Mouse (Mus musculus) limb, embryonic 15.5 days (tissue): Measurements from ENCODE around the gene Lipi. TPM values are rescaled to one million over a fixed set of nuclear protein-coding genes. Genes with fewer than 3 reads are reported as not detected.

ENCODE experiments used
- ATAC-seq: fragments of 200-750 bp; cut with Nextera tagmentation; 2 replicates; pipeline ENCODE4 v1.8.0; 2017; ENCODE audit warnings: low read depth, moderate TSS enrichment; ENCODE audit not compliant: insufficient number of reproducible peaks, low FRiP score, low TSS enrichment
- H3K27ac ChIP-seq: fragments of 300-500 bp; sonication (generic); 2 replicates; pipeline ENCODE4 v1.5.1; 2015; ENCODE audit warnings: moderate library complexity, mild to moderate bottlenecking, inconsistent platforms
- H3K27me3 ChIP-seq: fragments of 300-500 bp; sonication (generic); 2 replicates; pipeline ENCODE4 v1.6.1; 2015; ENCODE audit warnings: inconsistent platforms
- H3K36me3 ChIP-seq: fragments of 300-500 bp; sonication (generic); 2 replicates; pipeline ENCODE4 v1.6.1; 2015; ENCODE audit warnings: inconsistent platforms
- H3K4me1 ChIP-seq: fragments of 300-500 bp; sonication (generic); 2 replicates; pipeline ENCODE4 v1.6.1; 2015; ENCODE audit warnings: inconsistent platforms
- H3K4me2 ChIP-seq: fragments of 300-500 bp; sonication (generic); 2 replicates; pipeline ENCODE4 v1.6.1; 2015; ENCODE audit warnings: mild to moderate bottlenecking, inconsistent platforms
- H3K4me3 ChIP-seq: fragments of 300-500 bp; sonication (generic); 2 replicates; pipeline ENCODE4 v1.5.1; 2015; ENCODE audit warnings: mild to moderate bottlenecking, inconsistent platforms
- H3K9ac ChIP-seq: fragments of 300-500 bp; sonication (generic); 2 replicates; pipeline ENCODE4 v1.6.1; 2015; ENCODE audit warnings: inconsistent platforms
- H3K9me3 ChIP-seq: fragments of 300-500 bp; sonication (generic); 2 replicates; pipeline ENCODE4 v1.6.1; 2016; ENCODE audit warnings: inconsistent platforms
- WGBS: fragments of 180-500 bp; shearing (Covaris S2); methylation state at CpG from one replicate; pipeline ENCODE4 v1.1.7; 2015; 5-methylcytosine and 5-hydroxymethylcytosine counted together
- polyA plus RNA-seq: library from polyadenylated mRNA; unstranded; fragments of >200 nt; fragmentation: Nextera tagmentation; extraction: Ambion mirVana; gene quantifications from 2 replicates; pipeline ENCODE4 v1.2.1, GENCODE M21; 2015

Lipi gene
- polyA plus RNA-seq, 1 experiment from 2014 or later: 0.99 TPM

- Histone ChIP-seq H3K9ac (no peak overlapping the region), H3K36me3 (no peaks in the 10 kb centered on the region), H3K4me3 (no peak overlapping the region), H3K4me2 (no peak overlapping the region), H3K27me3 (no peaks in the 10 kb centered on the region), H3K27ac (no peak overlapping the region), H3K9me3 (no peaks in the 10 kb centered on the region), H3K4me1 (no peaks in the 10 kb centered on the region)
- ATAC-seq: no peak
- WGBS: 72% methylated on average over 7 of the region's 7 CpGs
These were observed 47.9 kb downstream of the Lipi start for GRCm38 (mm10) chr16:75537784-75538565.

DNA sequence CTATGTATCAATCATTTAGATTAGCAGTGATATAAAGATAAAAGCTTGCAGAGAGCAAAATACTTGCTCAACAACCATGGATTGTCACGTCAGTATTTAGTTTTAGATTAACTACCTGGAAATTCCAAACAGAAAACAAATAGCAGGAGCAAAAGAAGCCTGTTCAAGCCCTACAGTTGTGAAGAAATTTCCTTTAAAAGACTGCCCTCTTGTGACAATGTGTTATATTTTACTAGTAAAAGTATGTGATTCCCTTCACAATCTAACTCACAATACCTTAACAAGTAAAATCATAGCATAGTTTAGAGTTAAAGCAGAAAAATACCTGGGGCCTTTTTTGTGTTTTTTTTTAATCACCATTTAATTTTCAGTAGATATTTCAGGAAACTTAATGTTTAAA, 54.2 kb downstream of the Lipi start:
- no peaks in the 10 kb centered on the region for H3K36me3 ChIP-seq
- no peak overlapping the region for H3K4me2 ChIP-seq
- no peaks in the 10 kb centered on the region for H3K4me1 ChIP-seq
- no peak overlapping the region for H3K4me3 ChIP-seq
- no peaks in the 10 kb centered on the region for H3K27me3 ChIP-seq
- H3K9me3 ChIP-seq: no peaks in the 10 kb centered on the region
- no peak overlapping the region for H3K27ac ChIP-seq
- no peak for ATAC-seq
- 18% methylated on average over 1 of the region's 1 CpGs for WGBS
- H3K9ac ChIP-seq: no peak overlapping the region

- WGBS: 87% methylated on average over 4 of the region's 4 CpGs
- H3K9ac ChIP-seq: no peak overlapping the region
- no peaks in the 10 kb centered on the region for H3K9me3 ChIP-seq
- no peak overlapping the region for H3K27ac ChIP-seq
- no peak overlapping the region for H3K4me3 ChIP-seq
- no peaks in the 10 kb centered on the region for H3K36me3 ChIP-seq
- H3K4me2 ChIP-seq: no peak overlapping the region
- H3K27me3 ChIP-seq: no peaks in the 10 kb centered on the region
- H3K4me1 ChIP-seq: no peaks in the 10 kb centered on the region
- no peak for ATAC-seq
These were observed 89.3 kb downstream of the Lipi start for GRCm38 (mm10) chr16:75496568-75496967.

Other genes with a start within 250 kb of the Lipi start
- 0.46 and 0.91 TPM in 2 replicates for gene Rbm11, start 6.8 kb upstream of the Lipi start, polyA plus RNA-seq
- gene Hspa13, start 181.0 kb upstream of the Lipi start, polyA plus RNA-seq: 34.5 and 36.1 TPM in 2 replicates